Mouse (Mus musculus) embryonic stem cell, embryonic (primary cell): ENCODE data around the gene Rdh9.
"Not testable (repeated sequence)": the region's sequence is repeated elsewhere in the genome, so short reads cannot be mapped to it uniquely, and the experiment has no call there.

Experiments
- CTCF ChIA-PET, 4 experiments: fragments of 300-600 bp in 2 of 4; fragments of 350-600 bp in 2 of 4; sonication (Branson Sonifier 250); formaldehyde crosslinking; loops; one replicate each; lab custom pipeline; 2022; ENCODE audit warnings: inconsistent platforms in 2 of 4; lab: Charles Lee
- POLR2A ChIA-PET, 4 experiments: fragments of 300-600 bp in 2 of 4; fragments of 350-600 bp in 2 of 4; sonication (Branson Sonifier 250); formaldehyde crosslinking; loops; one replicate each; lab custom pipeline; 2022; ENCODE audit warnings: antibody characterized with exemption in 4 of 4, inconsistent platforms in 1 of 4; lab: Charles Lee

Rdh9 gene

DNA sequence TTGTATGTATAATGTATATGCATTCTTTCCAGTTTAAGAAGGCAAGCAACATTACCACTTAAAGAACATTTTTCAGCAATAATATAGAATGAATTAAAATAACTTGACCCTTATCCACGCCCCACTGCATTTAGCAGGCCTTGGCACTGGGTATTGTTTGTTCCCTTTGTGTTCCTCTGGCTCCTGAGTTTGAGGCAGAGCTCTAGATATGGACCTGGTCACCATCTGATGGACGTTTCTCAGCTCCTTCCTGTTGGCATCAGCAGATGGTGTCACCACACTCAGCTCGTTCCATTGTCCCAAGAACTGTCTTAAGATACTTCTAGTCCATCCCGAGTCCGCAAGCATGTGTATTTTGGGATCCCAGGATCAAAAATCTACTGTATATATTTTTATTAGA lies 26.1 kb downstream of the Rdh9 start:
- ChIA-PET CTCF (no interaction called here), POLR2A (interaction anchor here in 1 of 4 experiments (0.6 kb wide), 1 partner anchor 143 kb away, joined by 3 read pairs; no protein-coding TSS in a partner anchor)

DNA sequence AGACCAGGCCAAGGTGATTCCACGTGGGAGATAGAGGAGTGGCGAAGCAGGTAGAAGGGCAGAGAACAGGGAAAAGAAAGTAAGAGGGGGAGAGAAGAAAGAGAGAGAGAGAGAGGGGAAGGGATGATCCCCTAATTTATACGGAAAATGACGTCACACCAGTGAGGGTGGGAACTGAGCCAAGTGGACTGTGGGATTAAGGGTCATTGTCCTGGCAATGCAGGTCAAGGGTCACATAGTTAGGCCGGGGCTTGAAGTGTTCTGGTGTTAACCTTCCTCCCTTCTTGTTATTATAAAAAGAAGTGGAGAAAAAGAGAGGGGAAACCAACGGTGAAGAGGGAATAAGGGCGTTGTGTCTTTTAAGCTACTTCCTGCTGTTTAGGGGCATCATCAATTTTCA lies 28.2 kb downstream of the Rdh9 start:
- ChIA-PET CTCF (no interaction called here), POLR2A (no interaction called here)

DNA sequence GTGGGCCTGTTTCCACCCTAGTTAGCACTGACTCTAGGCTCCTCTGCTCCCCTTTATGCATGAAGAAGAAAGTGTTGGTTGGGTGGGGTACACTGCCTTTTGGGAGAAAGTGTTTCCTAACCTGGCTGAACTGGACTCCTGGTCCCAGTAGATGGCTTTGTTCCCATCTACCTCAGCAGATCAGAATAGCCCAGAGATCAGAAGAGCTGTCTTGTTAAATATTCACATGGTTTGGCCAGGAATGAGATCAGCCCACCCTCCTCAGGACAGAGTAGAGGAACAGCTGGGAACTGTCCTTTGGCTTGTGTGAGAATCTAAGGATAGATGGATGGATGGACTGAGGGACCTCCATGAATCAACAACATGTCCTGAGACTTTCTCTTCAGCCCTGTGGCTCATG lies 39.7 kb downstream of the Rdh9 start:
- CTCF ChIA-PET = interaction anchor here in 1 of 4 experiments (0.6 kb wide), 1 partner anchor 116 kb away, joined by 4 read pairs; no protein-coding TSS in a partner anchor
- POLR2A ChIA-PET = no interaction called here

DNA sequence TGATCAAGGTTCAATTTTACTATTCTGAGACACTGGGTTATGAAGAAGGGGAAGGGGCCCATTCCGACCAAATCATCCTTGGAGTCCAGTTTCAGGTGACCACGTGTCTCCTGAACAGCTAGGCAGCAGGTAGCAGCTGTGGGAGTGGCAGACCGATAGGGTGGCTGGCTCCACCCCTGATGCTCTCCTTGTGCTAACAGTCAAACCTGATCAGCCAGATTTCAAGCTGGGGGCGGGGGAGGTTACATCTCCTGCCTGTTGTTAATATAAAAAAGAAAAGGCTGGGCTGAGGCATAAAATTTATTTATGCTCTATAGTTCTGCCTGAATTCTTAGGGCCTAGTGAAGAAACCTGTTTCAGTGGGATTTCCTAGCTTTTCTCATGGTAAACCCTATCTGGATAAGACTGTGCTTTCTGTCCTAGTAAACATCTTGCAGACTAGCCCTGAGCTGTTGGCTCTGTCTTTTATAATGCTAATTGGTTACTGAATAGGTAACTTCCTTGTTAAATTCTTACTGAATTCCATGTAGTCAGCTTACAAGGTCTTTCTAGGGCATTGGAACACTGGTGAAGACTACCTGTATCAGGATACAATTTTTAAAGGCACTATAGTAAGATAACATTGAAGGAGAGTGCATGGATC lies 41.2 kb downstream of the Rdh9 start:
- CTCF ChIA-PET, POLR2A ChIA-PET: not testable (repeated sequence)

DNA sequence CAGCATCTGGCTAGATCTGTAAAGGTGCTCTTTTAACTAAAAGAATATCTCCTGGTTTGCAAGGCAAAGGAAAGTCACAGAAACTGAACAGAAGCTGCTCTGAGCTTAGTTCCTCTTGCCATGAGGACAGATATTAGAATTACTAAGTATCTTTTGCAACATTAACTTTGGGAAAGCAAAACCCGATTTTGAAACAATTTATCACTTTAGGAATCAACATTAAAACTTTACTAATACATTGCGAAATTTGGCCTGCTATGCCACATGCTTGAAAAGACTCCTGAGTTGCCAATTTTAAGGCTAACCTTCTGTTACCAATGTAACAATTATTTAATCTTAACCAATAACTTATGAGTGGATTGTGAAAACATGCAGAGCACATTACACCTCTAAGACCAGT lies 45.6 kb downstream of the Rdh9 start:
- CTCF ChIA-PET = not testable (repeated sequence)
- POLR2A ChIA-PET = interaction anchor here in 1 of 4 experiments (0.6 kb wide), 1 partner anchor 178 kb away, joined by 5 read pairs; no protein-coding TSS in a partner anchor

DNA sequence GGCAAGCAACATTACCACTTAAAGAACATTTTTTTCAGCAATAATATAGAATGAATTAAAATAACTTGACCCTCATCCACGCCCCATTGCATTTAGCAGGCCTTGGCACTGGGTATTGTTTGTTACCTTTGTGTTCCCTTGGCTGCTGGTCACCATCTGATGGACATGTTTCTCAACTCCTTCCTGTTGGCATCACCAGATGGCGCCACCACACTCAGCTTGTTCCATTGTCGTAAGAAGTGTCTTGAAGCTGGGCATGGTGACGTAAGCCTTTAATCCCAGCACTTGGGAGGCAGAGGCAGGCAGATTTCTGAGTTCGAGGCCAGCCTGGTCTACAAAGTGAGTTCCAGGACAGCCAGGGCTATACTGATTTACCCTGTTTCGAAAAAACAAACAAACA lies 49.2 kb downstream of the Rdh9 start:
- CTCF ChIA-PET = interaction anchor here in 3 of 4 experiments (0.5 to 1.4 kb wide), 5 partner anchors 61 to 266 kb away, joined by 3 to 8 read pairs (median 4); partner anchors contain the start of gene Baz2a (in 1 of the 3)
- POLR2A ChIA-PET = no interaction called here

DNA sequence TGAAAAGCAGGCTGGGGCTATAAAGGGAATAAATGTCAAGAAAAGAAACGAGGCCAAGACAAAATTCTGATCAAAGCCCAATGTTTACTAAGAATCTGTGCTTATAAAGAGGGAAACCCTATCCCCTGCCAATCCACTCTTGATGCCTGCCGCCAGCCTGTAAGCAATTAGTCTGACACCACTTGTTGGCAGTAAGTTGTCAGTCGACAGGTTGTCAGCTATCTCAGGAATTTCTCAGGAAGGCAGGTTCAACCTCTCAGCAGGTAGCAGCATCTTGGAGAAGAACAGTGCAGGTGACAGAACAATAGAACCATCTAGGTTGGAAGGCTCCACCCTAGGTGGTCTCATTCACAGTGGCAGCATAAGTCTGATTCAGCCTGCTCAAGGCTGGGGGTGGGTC lies 52.9 kb downstream of the Rdh9 start:
- ChIA-PET CTCF (no interaction called here), POLR2A (no interaction called here)

DNA sequence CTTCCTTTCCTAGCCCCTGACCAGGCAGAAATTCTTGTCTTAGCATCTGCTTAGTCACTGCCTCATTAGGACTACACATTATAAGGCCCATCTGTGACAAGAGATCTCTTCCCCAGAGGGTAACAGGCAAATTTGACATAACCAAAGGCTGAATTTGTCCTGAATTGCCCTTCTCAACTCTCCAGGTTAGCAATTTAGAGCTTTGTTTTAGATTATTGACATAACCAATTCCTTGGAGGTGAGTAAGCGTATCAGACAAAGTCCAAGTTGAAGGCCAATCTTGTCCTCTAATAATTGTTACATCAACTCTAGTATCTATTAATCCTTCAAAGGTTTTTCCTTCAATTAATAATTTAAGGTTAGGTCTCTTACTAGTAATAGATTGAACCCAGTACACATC lies 58.0 kb downstream of the Rdh9 start:
- CTCF ChIA-PET = interaction anchor here in 1 of 4 experiments (0.6 kb wide), 1 partner anchor 16 kb away, joined by 3 read pairs; no protein-coding TSS in a partner anchor
- POLR2A ChIA-PET = not testable (repeated sequence)

DNA sequence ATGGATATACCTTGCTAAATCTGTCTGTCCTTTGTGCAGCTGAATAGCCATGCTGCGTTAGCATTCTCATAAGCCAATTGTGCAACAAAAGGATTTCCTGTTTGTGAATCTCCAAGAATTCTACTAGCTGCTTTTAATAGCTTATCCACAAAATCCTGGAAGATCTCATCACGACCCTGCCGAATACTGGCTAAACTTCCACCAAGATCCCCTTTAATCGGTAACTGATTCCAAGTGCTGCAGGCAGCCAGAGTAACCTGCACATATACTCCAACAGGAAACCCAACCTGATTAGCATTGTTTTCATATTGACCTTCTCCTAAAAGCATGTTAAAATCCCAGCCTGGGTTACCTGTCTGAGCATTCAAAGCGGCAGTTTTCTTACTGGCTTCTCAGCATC lies 59.1 kb downstream of the Rdh9 start:
- POLR2A ChIA-PET = interaction anchor here in 1 of 4 experiments (0.6 kb wide), 1 partner anchor 110 kb away, joined by 4 read pairs; no protein-coding TSS in a partner anchor
- CTCF ChIA-PET = no interaction called here

DNA sequence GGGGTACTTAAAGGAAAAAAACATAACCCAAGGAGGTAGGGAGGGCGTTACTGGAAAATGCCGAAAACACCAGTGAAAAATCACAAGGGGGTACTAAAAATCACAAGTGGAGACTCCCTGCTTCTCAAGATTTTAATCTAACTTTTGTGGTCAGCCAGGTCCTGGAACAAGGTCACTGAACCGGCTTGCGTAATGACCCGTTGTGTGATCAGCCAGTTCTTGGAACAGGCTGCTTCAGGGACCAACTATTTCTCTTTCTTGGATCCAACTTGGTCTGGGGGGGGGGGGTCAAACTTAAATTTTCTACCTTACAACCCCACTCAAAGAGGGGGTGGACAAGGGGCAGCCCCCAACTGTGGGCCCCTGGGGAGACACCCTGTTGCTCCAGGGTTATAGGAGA lies 61.6 kb downstream of the Rdh9 start:
- CTCF ChIA-PET, POLR2A ChIA-PET: not testable (repeated sequence)

DNA sequence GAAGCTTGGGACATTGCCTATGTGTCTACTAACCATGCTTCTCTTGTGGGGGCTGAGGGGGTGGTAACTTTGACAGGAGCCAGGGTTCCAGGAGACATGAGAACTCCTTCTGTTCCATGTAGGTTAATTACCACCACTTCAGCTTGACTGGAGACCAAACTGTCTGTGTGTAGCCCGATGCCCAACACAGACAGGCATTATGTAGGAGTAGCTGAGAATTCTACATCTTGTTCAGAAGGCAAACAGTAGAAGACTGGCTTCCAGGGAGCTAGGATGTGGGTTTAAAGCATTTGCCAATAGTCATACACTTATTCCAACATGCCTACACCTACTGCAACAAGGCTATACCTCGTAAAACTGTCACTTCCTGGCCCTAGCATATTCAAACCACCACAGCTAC lies 62.4 kb downstream of the Rdh9 start:
- ChIA-PET CTCF (no interaction called here), POLR2A (no interaction called here)

DNA sequence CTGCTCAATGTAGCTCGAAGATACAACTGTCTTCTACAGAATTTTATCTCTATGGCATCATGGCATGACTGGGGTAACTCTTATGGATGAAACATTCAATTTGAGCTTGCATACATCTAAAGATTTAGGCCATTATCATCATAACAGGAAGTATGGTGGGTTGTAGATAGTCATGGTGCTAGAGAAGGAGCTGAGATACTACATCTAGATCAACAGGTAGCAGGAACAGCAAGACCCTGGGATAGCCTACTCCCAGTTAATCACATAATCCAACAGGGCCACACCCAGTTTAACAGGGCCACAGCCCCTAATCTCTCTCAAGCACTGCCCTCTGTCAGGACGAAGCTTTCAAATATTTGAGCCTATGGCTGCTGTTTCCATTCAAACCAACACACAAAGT lies 64.6 kb downstream of the Rdh9 start:
- CTCF ChIA-PET = no interaction called here
- POLR2A ChIA-PET = interaction anchor here in 1 of 4 experiments (0.7 kb wide), 2 partner anchors 66 to 77 kb away, joined by 3 to 5 read pairs; no protein-coding TSS in a partner anchor
